Mouse (Mus musculus): ENCODE measurements at regions not wholly inside any gene's neighbourhood (a gene's known extent, or its start where the extent isn't known, plus 50 kb on each side); places are given as distances from the start of the nearest gene placed in this dataset.
A peak's percentile ranks its signal among the peaks of the same experiment; 100 is the strongest.

DNA sequence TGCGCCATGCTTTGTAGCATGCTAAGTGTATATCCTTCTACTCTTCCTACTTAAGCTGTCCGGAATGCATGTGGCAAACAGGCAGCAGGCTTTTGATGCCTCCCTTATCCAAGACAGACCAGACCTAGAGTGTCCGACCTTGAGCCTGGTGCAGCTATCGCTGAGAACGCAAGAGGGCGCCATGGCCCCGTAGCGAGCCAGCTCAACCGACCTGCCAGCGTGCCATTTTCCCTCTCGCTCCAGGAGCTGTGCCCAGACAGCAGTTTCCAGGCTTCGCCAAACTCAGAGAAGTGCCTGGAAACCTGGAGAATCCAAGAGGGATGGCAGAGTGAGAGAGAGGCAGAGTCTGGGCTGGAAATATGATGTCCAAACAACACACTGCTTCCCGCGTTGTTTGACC is 155.8 kb upstream of the Gm12830 start:
- DNase-seq: peak; percentile 25

DNA sequence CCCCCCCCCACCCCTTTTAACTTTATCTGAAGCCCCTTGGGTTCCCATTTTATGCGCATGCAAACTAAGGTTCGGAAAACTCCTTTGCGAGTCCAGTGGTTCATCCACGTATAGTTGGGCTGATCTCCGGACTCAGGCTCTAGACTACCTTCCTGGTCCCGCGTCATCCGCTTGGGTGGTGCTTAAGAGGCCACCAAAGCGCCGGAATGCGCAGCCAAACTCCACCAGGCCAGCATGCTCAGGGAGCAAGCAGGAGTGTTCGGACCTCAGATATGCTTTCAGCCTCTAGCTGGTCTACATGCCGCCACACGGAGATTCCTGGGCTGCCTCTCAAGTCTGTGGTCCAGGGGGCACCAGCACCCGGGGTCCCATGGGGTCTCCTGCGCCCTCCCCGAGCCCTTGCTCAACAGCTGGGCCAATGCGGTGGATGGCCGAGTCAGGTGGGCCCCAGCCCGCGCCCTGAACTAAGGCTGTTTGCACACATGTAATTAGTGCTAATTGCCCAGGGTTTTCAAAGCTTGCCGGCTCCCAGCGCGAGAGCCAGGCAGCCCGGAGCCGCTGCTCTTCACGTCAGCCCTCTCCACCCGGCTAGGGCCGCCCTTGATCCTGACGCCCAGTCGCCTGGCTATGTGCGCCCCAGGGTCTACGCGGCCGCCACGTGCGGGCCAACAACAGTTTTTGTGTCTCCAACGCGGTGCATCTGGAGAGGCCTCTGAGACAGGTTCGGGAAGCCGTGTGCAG is 155.1 kb upstream of the Gm12830 start:
- no peak for DNase-seq

DNA sequence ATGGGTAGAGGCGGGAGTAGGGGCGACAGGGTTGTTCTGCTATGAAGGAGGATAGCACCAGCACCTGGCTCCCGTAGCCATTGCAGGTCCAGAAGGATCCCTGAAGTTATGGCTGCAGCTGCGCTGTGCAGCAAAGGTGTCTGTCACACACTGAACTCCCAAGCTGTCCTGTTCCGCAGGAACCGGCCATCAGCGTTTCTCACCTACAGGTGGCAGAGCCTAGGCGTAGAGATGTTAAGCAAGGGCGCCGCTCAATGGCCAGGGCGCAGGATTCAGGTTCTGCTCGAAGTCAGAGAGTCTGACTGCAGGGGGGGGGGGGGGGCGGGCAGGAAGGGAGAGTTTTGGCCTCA is 154.6 kb upstream of the Gm12830 start:
- DNase-seq: no peak

DNA sequence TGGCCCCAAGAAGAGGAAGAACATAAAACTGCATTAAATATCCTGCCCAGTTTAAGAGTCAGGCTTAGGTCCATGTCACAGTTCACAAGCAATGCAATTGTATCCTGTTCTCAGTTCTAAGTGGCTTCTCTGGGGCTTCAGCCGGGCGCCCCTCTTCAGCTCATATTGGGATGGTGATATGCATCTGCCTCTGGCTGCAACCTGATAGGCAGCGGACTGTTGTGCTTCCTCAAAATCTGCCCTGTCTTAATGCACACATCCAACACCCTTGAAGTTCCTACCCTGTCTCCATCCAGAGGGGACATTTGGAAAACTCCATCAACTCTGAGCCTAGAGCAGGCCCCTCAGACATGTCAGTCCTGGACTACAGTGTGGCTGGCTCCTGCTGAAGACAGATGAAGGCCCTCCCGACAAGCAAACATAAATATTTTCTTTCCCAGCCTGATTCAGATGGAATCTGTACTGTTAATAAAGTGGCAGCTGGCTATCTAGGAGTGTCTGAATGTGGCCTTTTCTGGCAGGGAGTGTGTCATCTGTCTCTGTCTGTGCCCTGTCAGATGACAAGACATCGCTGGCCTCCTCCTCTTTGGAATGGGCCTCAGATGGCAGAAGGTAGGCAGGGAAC is 149.3 kb upstream of the Gm12830 start:
- no peak for DNase-seq

DNA sequence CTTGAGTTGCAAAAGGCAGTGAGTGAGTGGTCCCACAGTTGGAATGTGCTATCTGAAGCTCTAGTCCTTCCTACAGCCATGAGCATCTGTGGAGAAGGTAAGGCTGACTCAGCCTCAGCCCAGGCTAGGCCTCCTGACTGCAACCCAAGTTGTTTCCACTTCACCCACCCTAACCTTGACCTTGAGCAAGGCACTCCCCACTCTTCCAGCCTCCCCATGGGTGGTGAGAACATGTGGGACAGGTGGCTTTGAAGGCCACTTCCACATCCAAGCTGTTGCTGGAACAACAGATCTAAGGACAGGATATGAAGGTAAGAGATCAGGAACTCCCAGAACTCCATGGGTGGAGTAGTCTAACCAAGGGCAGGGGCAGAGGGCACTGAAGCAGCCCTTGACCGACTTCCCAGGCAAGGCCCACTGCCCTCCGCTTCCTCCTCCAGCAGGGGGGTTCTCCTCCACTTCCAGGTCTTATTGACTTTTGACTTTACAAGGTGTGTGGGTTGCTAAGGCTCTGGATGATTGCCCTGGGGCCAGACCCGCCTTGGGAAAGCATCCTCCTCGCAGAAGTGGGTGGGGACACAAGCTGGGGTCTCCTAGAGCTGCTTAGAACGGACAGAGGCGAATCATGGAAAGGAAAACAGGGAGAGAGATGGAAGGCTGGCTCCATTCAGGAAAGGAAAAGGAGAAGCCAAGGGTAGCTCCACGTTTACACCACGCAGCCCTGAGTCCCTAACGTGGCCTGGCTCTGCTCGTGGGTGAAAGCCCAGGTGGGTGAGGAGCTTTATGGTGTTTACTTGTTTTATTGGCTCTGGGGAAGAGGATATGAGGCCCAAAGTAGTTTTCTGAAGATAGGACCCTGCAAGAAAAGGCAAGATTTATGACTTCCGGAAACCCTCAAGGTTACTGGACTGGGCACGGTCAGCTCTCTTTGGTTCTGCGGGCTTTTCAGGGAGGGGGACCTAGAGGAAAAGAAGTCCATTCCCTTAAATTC is 144.3 kb upstream of the Gm12830 start:
- no peak for DNase-seq

- no peak for DNase-seq
These were observed 143.2 kb upstream of the Gm12830 start for GRCm38 (mm10) chr4:114678053-114678941.

- no peak for DNase-seq
These were observed 141.2 kb upstream of the Gm12830 start for GRCm38 (mm10) chr4:114680360-114680759.

DNA sequence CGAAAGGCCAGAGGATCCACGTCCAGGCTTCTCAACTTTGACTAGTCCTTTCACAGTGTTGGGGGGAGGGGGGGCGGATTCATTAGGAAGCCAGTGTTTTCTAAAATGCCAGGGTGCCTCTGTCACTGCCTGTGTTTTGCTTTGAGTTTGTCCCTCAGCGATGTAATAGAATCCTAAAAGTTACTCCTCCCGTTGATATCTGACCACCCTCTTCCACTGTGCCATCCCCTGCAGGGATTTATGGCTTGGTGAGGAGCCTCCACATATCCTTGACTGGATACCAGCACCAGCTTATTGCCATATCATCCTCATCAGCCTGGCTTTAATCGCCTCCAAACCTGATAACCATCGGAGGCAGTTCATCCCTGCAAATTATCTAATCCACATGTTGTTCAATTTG is 138.6 kb upstream of the Gm12830 start:
- no peak for DNase-seq

DNA sequence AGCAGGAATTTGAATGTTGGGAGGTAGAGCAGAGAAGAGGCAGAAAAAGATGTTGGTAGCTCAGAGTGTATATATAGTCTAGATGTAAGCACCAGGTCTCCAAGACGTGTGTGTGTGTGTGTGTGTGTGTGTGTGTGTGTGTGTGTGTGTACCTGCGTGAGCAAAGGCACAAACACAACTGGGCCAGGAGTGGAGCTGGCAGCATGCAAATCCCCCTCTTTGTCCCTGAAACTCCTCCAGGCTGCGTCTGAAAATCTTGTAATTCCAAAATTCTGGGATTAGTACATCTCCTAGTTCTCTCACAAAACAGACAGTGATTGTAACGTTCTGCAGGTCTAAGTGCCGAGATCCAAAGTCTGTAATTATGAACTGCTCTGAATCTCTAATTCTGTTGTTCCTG is 137.8 kb upstream of the Gm12830 start:
- no peak for DNase-seq

GRCm38 (mm10) chr4:114684844-114685382 is 136.6 kb upstream of the Gm12830 start:
- DNase-seq: no peak

DNA sequence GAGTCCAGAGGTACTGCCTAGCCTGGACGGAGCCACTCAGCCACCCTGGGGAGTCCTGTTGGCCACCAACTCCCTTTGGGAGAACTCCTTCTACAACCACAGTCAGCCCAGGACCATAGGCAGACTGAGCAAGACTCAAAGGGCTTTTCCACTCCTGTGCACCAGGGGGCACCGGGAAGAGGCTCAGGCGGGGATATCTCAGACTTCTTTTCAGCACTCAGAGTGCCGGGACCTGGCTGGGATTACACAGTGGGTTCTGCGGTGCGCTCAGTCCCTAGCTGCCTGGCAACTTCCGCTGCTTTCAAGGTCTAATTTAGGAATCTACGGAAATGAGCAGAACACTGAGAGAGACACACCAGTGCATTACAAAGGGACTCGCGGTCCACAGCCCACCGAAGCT is 136.1 kb upstream of the Gm12830 start:
- no peak for DNase-seq

GRCm38 (mm10) chr4:114686091-114686490 is 135.4 kb upstream of the Gm12830 start:
- no peak for DNase-seq

- no peak for DNase-seq
These were observed 133.1 kb upstream of the Gm12830 start for GRCm38 (mm10) chr4:114688356-114688972.

GRCm38 (mm10) chr4:114688973-114689371 is 132.6 kb upstream of the Gm12830 start:
- DNase-seq: no peak

- no peak for DNase-seq
These were observed 115.9 kb upstream of the Gm12830 start for GRCm38 (mm10) chr4:114705586-114705985.

- DNase-seq: no peak
These were observed 111.2 kb upstream of the Gm12830 start for GRCm38 (mm10) chr4:114710182-114710909.

GRCm38 (mm10) chr4:114711082-114711481 is 110.4 kb upstream of the Gm12830 start:
- no peak for DNase-seq

- DNase-seq: no peak
These were observed 109.4 kb upstream of the Gm12830 start for GRCm38 (mm10) chr4:114712005-114712665.

DNA sequence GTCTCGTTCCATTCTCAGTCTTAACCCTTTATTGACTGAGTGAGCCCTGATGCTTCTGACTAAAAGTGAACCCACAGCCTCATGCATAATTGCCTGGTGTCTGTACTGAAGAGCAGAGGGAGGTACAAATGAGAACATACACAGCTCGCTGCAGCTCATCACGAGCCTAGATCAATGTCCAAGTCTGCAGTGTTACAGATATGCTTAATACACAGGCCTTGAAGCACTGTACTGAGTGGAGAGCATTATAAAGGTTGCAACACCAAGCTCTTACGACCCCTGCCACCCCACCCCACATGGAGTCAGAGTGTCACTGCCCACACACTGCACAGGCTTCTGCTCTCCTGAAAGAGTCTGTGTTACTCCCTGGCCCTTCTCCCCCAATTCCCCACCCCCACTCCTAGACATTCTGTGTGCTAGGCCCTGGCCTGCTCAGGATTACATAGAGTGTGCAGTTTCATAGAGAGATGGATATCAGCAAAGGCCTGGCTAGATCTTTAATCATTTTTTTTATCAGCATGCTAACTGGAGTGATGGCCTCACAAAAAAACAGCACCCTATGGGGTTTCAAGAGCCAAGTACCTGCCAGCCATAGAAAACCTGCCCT is 108.5 kb upstream of the Gm12830 start:
- DNase-seq: no peak

DNA sequence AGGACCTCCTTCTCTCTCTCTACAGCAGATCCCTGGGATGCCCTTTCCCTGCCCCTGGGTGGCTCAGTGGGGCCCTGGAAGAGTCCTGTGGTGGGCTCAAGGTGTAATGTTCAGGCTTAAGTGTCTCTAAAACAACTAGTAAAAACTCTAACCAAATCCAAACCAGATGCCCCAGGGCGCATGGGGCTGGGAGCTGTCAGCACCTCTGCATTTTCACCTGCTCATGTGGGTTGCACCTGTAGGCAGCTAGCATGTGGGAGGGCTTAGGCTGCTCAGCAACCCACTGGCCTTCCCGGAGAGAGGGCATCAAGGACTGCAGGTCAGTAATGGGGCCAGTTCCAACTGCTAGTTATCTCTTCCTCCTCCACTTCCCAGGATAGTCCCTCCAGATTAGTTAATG is 104.8 kb upstream of the Gm12830 start:
- no peak for DNase-seq
